Mouse (Mus musculus) adrenal gland, adult 10 weeks (tissue): ENCODE data around the gene Clec2e. TPM values are rescaled to one million over a fixed set of nuclear protein-coding genes. Genes with fewer than 3 reads are reported as not detected.

Experiments used
- polyA plus RNA-seq: library from polyadenylated mRNA; stranded (reverse); fragments of 350-450 nt; fragmentation: Illumina TruSeq; extraction: RNeasy Lipid Tissue Mini Kit (QIAGEN cat#74804); gene quantifications from one replicate; pipeline ENCODE4 v1.2.3, GENCODE M21; 2014; ENCODE audit warnings: low read depth, low replicate concordance

Gene Clec2e
- not detected for polyA plus RNA-seq

GRCm38 (mm10) chr6:129100794-129101193 lies at the start of gene Clec2e:
Clec2e (minus strand) TSS chr6:129100913.

GRCm38 (mm10) chr6:129045601-129046000 lies 55.1 kb downstream of the Clec2e start, which contains the start of gene Klrb1f:
Klrb1f (plus strand) TSS chr6:129045901.

Other genes with a start within 250 kb of the Clec2e start
- gene Clec2i, start 213.3 kb downstream of the Clec2e start, polyA plus RNA-seq: 0.47 TPM
- gene BC035044, start 209.8 kb downstream of the Clec2e start, polyA plus RNA-seq: 0.64 TPM
- not detected for gene Clec2g, start 166.5 kb downstream of the Clec2e start, polyA plus RNA-seq
- gene Klrb1f, start 55.0 kb downstream of the Clec2e start, polyA plus RNA-seq: not detected
- gene Clec2d, start 79.7 kb upstream of the Clec2e start, polyA plus RNA-seq: 74.3 TPM
- gene Cd69, start 174.5 kb upstream of the Clec2e start, polyA plus RNA-seq: 0.87 TPM
- gene 4922502D21Rik, start 230.9 kb upstream of the Clec2e start, polyA plus RNA-seq: not detected
- 5.4 TPM for gene Clec12a, start 241.8 kb upstream of the Clec2e start, polyA plus RNA-seq